Mouse (Mus musculus) liver, postnatal 0 days (tissue): ENCODE data around the gene Sumo1.

ENCODE experiments used
- CTCF ChIP-seq: sonication (generic); IDR thresholded peaks from 2 replicates; pipeline ENCODE4 v1.5.1; 2016; ENCODE audit warnings: antibody characterized with exemption, low read depth
- EP300 ChIP-seq: IDR thresholded peaks from 2 replicates; pipeline ENCODE4 v1.6.1; 2016; ENCODE audit warnings: antibody characterized with exemption, low read depth, mild to moderate bottlenecking

GRCm38 (mm10) chr1:59541271-59542020, 129.2 kb downstream of the Sumo1 start:
- TF ChIP-seq EP300 (no peak), CTCF (no peak)
